Mouse (Mus musculus) heart, embryonic 16.5 days (tissue): Measurements from ENCODE around the gene Gtf3c3. TPM values are rescaled to one million over a fixed set of nuclear protein-coding genes. Genes with fewer than 3 reads are reported as not detected.
A peak's percentile ranks its signal among the peaks of the same experiment; 100 is the strongest.

Experiments
- ATAC-seq: fragments of 200-750 bp; cut with Nextera tagmentation; replicated peaks from 2 replicates; pipeline ENCODE4 v1.8.0; 2017; ENCODE audit warnings: moderate number of reproducible peaks; ENCODE audit not compliant: insufficient read depth, low FRiP score; ENCODE audit errors: extremely low read depth
- H3K27ac ChIP-seq: fragments of 300-500 bp; sonication (generic); 2 replicates; pipeline ENCODE4 v1.5.1; 2014; ENCODE audit warnings: mild to moderate bottlenecking, low read length, control low read depth, moderate library complexity
- H3K27me3 ChIP-seq: fragments of 300-500 bp; sonication (generic); 2 replicates; pipeline ENCODE4 v1.6.1; 2014; ENCODE audit warnings: low read length, mixed read lengths; ENCODE audit not compliant: control insufficient read depth, insufficient read depth
- H3K36me3 ChIP-seq: fragments of 300-500 bp; sonication (generic); 2 replicates; pipeline ENCODE4 v1.6.1; 2014; ENCODE audit not compliant: control insufficient read depth, insufficient read depth
- H3K4me1 ChIP-seq: fragments of 300-500 bp; sonication (generic); 2 replicates; pipeline ENCODE4 v1.6.1; 2014; ENCODE audit warnings: low read length, mixed read lengths; ENCODE audit not compliant: control insufficient read depth, insufficient read depth
- H3K4me2 ChIP-seq: fragments of 300-500 bp; sonication (generic); 2 replicates; pipeline ENCODE4 v1.6.1; 2014; ENCODE audit warnings: low read depth, mild to moderate bottlenecking, control low read depth, low read length
- H3K4me3 ChIP-seq: fragments of 300-500 bp; sonication (generic); 2 replicates; pipeline ENCODE4 v1.5.1; 2014; ENCODE audit warnings: mild to moderate bottlenecking, control low read depth, low read length
- H3K9ac ChIP-seq: fragments of 300-500 bp; sonication (generic); 2 replicates; pipeline ENCODE4 v1.6.1; 2014; ENCODE audit warnings: low read length, control low read depth
- H3K9me3 ChIP-seq: fragments of 300-500 bp; sonication (generic); replicated peaks from 2 replicates; pipeline ENCODE4 v1.6.1; 2016; ENCODE audit warnings: low read length; ENCODE audit not compliant: control insufficient read depth
- WGBS: fragments of 180-500 bp; shearing (Covaris S2); extraction: QIAGEN DNeasy Blood & Tissue Kit; methylation state at CpG from one replicate; pipeline ENCODE4 v1.1.7; 2014; 5-methylcytosine and 5-hydroxymethylcytosine counted together
- polyA plus RNA-seq: library from polyadenylated mRNA; unstranded; fragments of >200 nt; fragmentation: Nextera tagmentation; extraction: Ambion mirVana; gene quantifications from 2 replicates; pipeline ENCODE4 v1.2.1, GENCODE M21; 2015

Gtf3c3 gene
- polyA plus RNA-seq: 14.8 and 15.3 TPM in 2 replicates

GRCm38 (mm10) chr1:54438340-54439079 lies at the start of gene Gtf3c3:
Gene Gtf3c3 (minus strand): TSS chr1:54438971.
- peak within 1 kb of the TSS; percentile 88 for H3K4me3 ChIP-seq
- H3K27me3 ChIP-seq: peaks cover 3% of the 10 kb centered on the region; the same call in 1 of the 2 replicates
- H3K36me3 ChIP-seq: peaks cover 4% of the 10 kb centered on the region
- no peaks in the 10 kb centered on the region for H3K9me3 ChIP-seq
- H3K9ac ChIP-seq: peak within 1 kb of the TSS; percentile 91
- H3K4me1 ChIP-seq: peaks cover 5% of the 10 kb centered on the region
- peak within 1 kb of the TSS; percentile 79 for H3K4me2 ChIP-seq
- WGBS: 3% methylated on average over 39 of the region's 39 CpGs
- H3K27ac ChIP-seq: no peak within 1 kb of the TSS
- peak; percentile 93 for ATAC-seq

GRCm38 (mm10) chr1:54484744-54485420 lies 46.1 kb upstream of the Gtf3c3 start:
- 96% methylated on average over 3 of the region's 3 CpGs for WGBS
- Histone ChIP-seq H3K4me2 (no peak overlapping the region), H3K36me3 (peaks cover 5% of the 10 kb centered on the region; the same call in 1 of the 2 replicates), H3K27ac (no peak overlapping the region), H3K4me3 (no peak overlapping the region), H3K9me3 (no peaks in the 10 kb centered on the region), H3K9ac (no peak overlapping the region), H3K27me3 (no peaks in the 10 kb centered on the region), H3K4me1 (no peaks in the 10 kb centered on the region)
- ATAC-seq: no peak

- Histone ChIP-seq H3K9ac (no peak overlapping the region), H3K36me3 (peaks cover 9% of the 10 kb centered on the region; the same call in 1 of the 2 replicates), H3K9me3 (0 out of 2 replicates have a peak, but pooled peaks cover 2% of the 10 kb centered on the region), H3K4me2 (no peak overlapping the region), H3K27me3 (no peaks in the 10 kb centered on the region), H3K27ac (no peak overlapping the region), H3K4me1 (no peaks in the 10 kb centered on the region), H3K4me3 (no peak overlapping the region)
- ATAC-seq: no peak
- 93% methylated on average over 12 of the region's 12 CpGs for WGBS
These were observed 41.7 kb upstream of the Gtf3c3 start for GRCm38 (mm10) chr1:54480491-54480890.

GRCm38 (mm10) chr1:54468662-54469061 lies 29.9 kb upstream of the Gtf3c3 start:
- H3K36me3 ChIP-seq: no peaks in the 10 kb centered on the region
- H3K4me3 ChIP-seq: no peak overlapping the region
- H3K9ac ChIP-seq: no peak overlapping the region
- no peak for ATAC-seq
- no peaks in the 10 kb centered on the region for H3K9me3 ChIP-seq
- H3K27ac ChIP-seq: no peak overlapping the region
- H3K27me3 ChIP-seq: no peaks in the 10 kb centered on the region
- H3K4me1 ChIP-seq: no peaks in the 10 kb centered on the region
- H3K4me2 ChIP-seq: no peak overlapping the region

- Histone ChIP-seq H3K9me3 (no peaks in the 10 kb centered on the region), H3K36me3 (no peaks in the 10 kb centered on the region), H3K4me2 (no peak overlapping the region), H3K27ac (no peak overlapping the region), H3K27me3 (no peaks in the 10 kb centered on the region), H3K4me3 (no peak overlapping the region), H3K4me1 (no peaks in the 10 kb centered on the region), H3K9ac (no peak overlapping the region)
- 94% methylated on average over 1 of the region's 1 CpGs for WGBS
- ATAC-seq: no peak
These were observed 28.6 kb upstream of the Gtf3c3 start for GRCm38 (mm10) chr1:54467366-54467765.

GRCm38 (mm10) chr1:54452116-54452515 lies 13.3 kb upstream of the Gtf3c3 start:
- H3K4me2 ChIP-seq: no peak overlapping the region
- no peak for ATAC-seq
- H3K9ac ChIP-seq: no peak overlapping the region
- WGBS: 73% methylated on average over 2 of the region's 2 CpGs
- no peaks in the 10 kb centered on the region for H3K36me3 ChIP-seq
- H3K27ac ChIP-seq: no peak overlapping the region
- H3K4me3 ChIP-seq: no peak overlapping the region
- no peaks in the 10 kb centered on the region for H3K9me3 ChIP-seq
- H3K4me1 ChIP-seq: no peaks in the 10 kb centered on the region
- no peaks in the 10 kb centered on the region for H3K27me3 ChIP-seq

GRCm38 (mm10) chr1:54448833-54449232 lies 10.1 kb upstream of the Gtf3c3 start:
- no peak overlapping the region for H3K27ac ChIP-seq
- no peaks in the 10 kb centered on the region for H3K36me3 ChIP-seq
- no peak overlapping the region for H3K4me3 ChIP-seq
- no peaks in the 10 kb centered on the region for H3K4me1 ChIP-seq
- no peak overlapping the region for H3K9ac ChIP-seq
- no peak overlapping the region for H3K4me2 ChIP-seq
- H3K9me3 ChIP-seq: no peaks in the 10 kb centered on the region
- 77% methylated on average over 4 of the region's 4 CpGs for WGBS
- no peak for ATAC-seq
- no peaks in the 10 kb centered on the region for H3K27me3 ChIP-seq

- H3K9ac ChIP-seq: no peak overlapping the region
- no peak overlapping the region for H3K27ac ChIP-seq
- H3K27me3 ChIP-seq: peaks cover 3% of the 10 kb centered on the region; the same call in 1 of the 2 replicates
- H3K4me2 ChIP-seq: no peak overlapping the region
- no peaks in the 10 kb centered on the region for H3K9me3 ChIP-seq
- 46% methylated on average over 7 of the region's 7 CpGs for WGBS
- no peak for ATAC-seq
- no peaks in the 10 kb centered on the region for H3K36me3 ChIP-seq
- H3K4me3 ChIP-seq: no peak overlapping the region
- H3K4me1 ChIP-seq: no peaks in the 10 kb centered on the region
These were observed 4.9 kb upstream of the Gtf3c3 start for GRCm38 (mm10) chr1:54443641-54444040.

GRCm38 (mm10) chr1:54439080-54439476 lies 307 bp upstream of the Gtf3c3 start:
- Histone ChIP-seq H3K4me3 (peak overlapping the region; percentile 88), H3K4me2 (peak overlapping the region; percentile 79; the same call in 1 of the 2 replicates), H3K36me3 (peaks cover under 1% of the 10 kb centered on the region; the same call in 1 of the 2 replicates), H3K27me3 (peaks cover 3% of the 10 kb centered on the region; the same call in 1 of the 2 replicates), H3K9ac (peak overlapping the region; percentile 91), H3K27ac (no peak overlapping the region), H3K4me1 (peaks cover 5% of the 10 kb centered on the region), H3K9me3 (no peaks in the 10 kb centered on the region)
- 49% methylated on average over 3 of the region's 3 CpGs for WGBS
- ATAC-seq: no peak
